Mouse (Mus musculus) liver, adult 2 months (tissue): ENCODE results near the gene Plxnb2. TPM values are rescaled to one million over a fixed set of nuclear protein-coding genes. Genes with fewer than 3 reads are reported as not detected.

Experiments used
- DNase-seq: peaks from one replicate; pipeline ENCODE4 v3.0.0-alpha.2; 2011; ENCODE audit warnings: low read depth, low spot score; ENCODE audit errors: extremely low read depth
- H3K27ac ChIP-seq: fragments of 200-500 bp; replicated peaks from 2 replicates; pipeline ENCODE4 v1.5.1; 2012; ENCODE audit warnings: low read depth, mild to moderate bottlenecking, control low read depth, inconsistent platforms, low read length; ENCODE audit not compliant: insufficient read depth
- H3K27me3 ChIP-seq: fragments of 200-500 bp; 2 replicates; pipeline ENCODE4 v1.6.1; 2012; ENCODE audit warnings: mild to moderate bottlenecking, moderate library complexity, low read length, inconsistent platforms; ENCODE audit not compliant: control insufficient read depth, insufficient read depth
- H3K36me3 ChIP-seq: fragments of 200-500 bp; 2 replicates; pipeline ENCODE4 v1.6.1; 2012; ENCODE audit warnings: low read length, inconsistent platforms; ENCODE audit not compliant: control insufficient read depth, insufficient read depth
- H3K4me1 ChIP-seq: fragments of 200-500 bp; 2 replicates; pipeline ENCODE4 v1.6.1; 2011; ENCODE audit warnings: low read length; ENCODE audit not compliant: control insufficient read depth, insufficient read depth
- H3K4me3 ChIP-seq: fragments of 200-500 bp; 2 replicates; pipeline ENCODE4 v1.5.1; 2011; ENCODE audit warnings: low read depth, mild to moderate bottlenecking, control low read depth, low read length, moderate library complexity; ENCODE audit not compliant: insufficient read depth
- H3K79me2 ChIP-seq: fragments of 200-500 bp; 2 replicates; pipeline ENCODE4 v1.6.1; 2012; ENCODE audit warnings: inconsistent platforms, mild to moderate bottlenecking, low read length, moderate library complexity; ENCODE audit not compliant: control insufficient read depth, insufficient read depth
- H3K9ac ChIP-seq: fragments of 200-500 bp; 2 replicates; pipeline ENCODE4 v1.6.1; 2012; ENCODE audit warnings: low read depth, mild to moderate bottlenecking, control low read depth, inconsistent platforms, low read length
- CTCF ChIP-seq: fragments of 200-500 bp; IDR thresholded peaks from 2 replicates; pipeline ENCODE4 v1.5.1; 2011; ENCODE audit warnings: low read depth, low read length, control low read depth
- POLR2A ChIP-seq: fragments of 200-500 bp; IDR thresholded peaks from 2 replicates; pipeline ENCODE4 v1.6.1; 2011; ENCODE audit warnings: low read length, control low read depth; ENCODE audit not compliant: insufficient read depth; ENCODE audit errors: extremely low read depth
- WGBS: fragments of 180-500 bp; shearing (Covaris S2); methylation state at CpG from one replicate; pipeline ENCODE4 v1.1.7; 2018; 5-methylcytosine and 5-hydroxymethylcytosine counted together
- polyA plus RNA-seq: library from polyadenylated mRNA; depleted of rRNA; stranded (reverse); fragments of >200 nt; gene quantifications from 2 replicates; pipeline ENCODE4 v1.2.3, GENCODE M21; 2012
- total RNA-seq: library from RNA; depleted of rRNA; stranded (reverse); fragments of >200 nt; gene quantifications from 2 replicates; pipeline ENCODE4 v1.2.3, GENCODE M21; 2014

Gene Plxnb2
- total and polyA plus RNA-seq, 2 experiments = 80.0 to 199 TPM

- H3K36me3 ChIP-seq = no peaks in the 10 kb centered on the region
- H3K27me3 ChIP-seq = no peaks in the 10 kb centered on the region
- peak within 1 kb of the TSS; percentile 84 for H3K27ac ChIP-seq
- DNase-seq = peak; percentile 80
- 4% methylated on average over 36 of the region's 36 CpGs for whole genome bisulfite sequencing
- peak within 1 kb of the TSS; percentile 72 for H3K9ac ChIP-seq
- H3K79me2 ChIP-seq = peaks cover 4% of the 10 kb centered on the region; the same call in 1 of the 2 replicates
- TF ChIP-seq POLR2A (no peak), CTCF (peak; percentile 99)
- peak within 1 kb of the TSS; percentile 69 for H3K4me3 ChIP-seq
- H3K4me1 ChIP-seq = peaks cover 7% of the 10 kb centered on the region; the same call in 1 of the 2 replicates
Observed at GRCm38 (mm10) chr15:89128382-89129350, 51.9 kb downstream of the Plxnb2 start, which contains the start of gene Hdac10. Gene Hdac10 (minus strand): TSS chr15:89128700.

GRCm38 (mm10) chr15:89127364-89127940 is 53.1 kb downstream of the Plxnb2 start:
- 82% methylated on average over 8 of the region's 8 CpGs for WGBS
- DNase-seq = no peak
- Histone ChIP-seq H3K79me2 (peaks cover 6% of the 10 kb centered on the region; the same call in 1 of the 2 replicates), H3K36me3 (no peaks in the 10 kb centered on the region), H3K27me3 (no peaks in the 10 kb centered on the region), H3K9ac (0 out of 2 replicates have a peak overlapping the region, but pooled peaks have one; percentile 1), H3K4me3 (no peak overlapping the region), H3K27ac (no peak overlapping the region), H3K4me1 (peaks cover 12% of the 10 kb centered on the region)
- TF ChIP-seq POLR2A (no peak), CTCF (no peak)

DNA sequence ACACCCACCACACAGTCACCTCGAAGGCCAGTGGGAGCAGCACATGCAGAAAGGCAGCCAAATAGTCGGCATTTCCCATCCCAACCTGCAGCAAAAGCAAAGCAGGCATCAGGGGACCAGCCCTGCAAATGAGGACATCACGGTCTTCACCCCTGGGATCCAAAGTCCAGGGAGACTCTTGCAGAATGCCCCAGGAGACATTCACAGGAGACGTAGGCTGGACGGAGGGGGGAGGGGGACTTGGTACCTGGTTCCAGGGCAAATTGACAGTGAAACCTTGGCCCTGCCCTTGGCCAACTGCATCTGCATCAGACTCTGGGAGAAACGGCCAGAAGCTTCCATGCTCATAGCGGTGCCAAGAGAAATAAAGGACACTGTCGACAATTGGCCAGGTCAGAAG is 54.0 kb downstream of the Plxnb2 start:
- TF ChIP-seq CTCF = no peak
- no peak for TF ChIP-seq POLR2A
- peak; percentile 39 for DNase-seq
- H3K4me3 ChIP-seq = no peak overlapping the region
- peaks cover 19% of the 10 kb centered on the region for H3K4me1 ChIP-seq
- H3K27ac ChIP-seq = no peak overlapping the region
- peaks cover 14% of the 10 kb centered on the region; the same call in 1 of the 2 replicates for H3K79me2 ChIP-seq
- no peaks in the 10 kb centered on the region for H3K27me3 ChIP-seq
- no peak overlapping the region for H3K9ac ChIP-seq
- 71% methylated on average over 8 of the region's 8 CpGs for WGBS
- H3K36me3 ChIP-seq = no peaks in the 10 kb centered on the region

- peaks cover 19% of the 10 kb centered on the region for H3K4me1 ChIP-seq
- H3K27ac ChIP-seq = no peak overlapping the region
- no peaks in the 10 kb centered on the region for H3K27me3 ChIP-seq
- peaks cover 14% of the 10 kb centered on the region; the same call in 1 of the 2 replicates for H3K79me2 ChIP-seq
- TF ChIP-seq POLR2A (no peak), CTCF (no peak)
- H3K36me3 ChIP-seq = no peaks in the 10 kb centered on the region
- DNase-seq = no peak
- no peak overlapping the region for H3K4me3 ChIP-seq
- WGBS = 97% methylated on average over 9 of the region's 9 CpGs
- H3K9ac ChIP-seq = no peak overlapping the region
Observed at GRCm38 (mm10) chr15:89125351-89125750, 55.2 kb downstream of the Plxnb2 start.

DNA sequence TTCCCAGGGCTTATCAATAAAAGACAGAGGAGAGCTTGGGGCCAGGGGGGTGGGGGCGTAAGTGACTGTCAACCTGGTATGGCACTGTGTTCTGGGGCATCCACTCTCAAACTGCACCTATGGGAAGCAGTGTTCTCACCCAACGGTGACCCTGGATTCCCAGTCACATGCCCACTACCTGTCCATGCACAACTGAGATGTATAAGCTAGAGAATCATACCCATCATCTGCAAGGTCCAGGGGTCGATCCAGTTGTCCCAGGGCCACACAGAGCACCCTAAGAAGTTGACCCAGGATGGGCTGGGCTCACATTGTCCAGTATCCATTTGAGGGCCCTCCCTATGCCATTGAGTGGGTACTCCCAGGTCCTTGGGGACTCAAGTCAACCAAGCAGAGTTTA is 56.3 kb downstream of the Plxnb2 start:
- 95% methylated on average over 3 of the region's 3 CpGs for WGBS
- H3K27me3 ChIP-seq = no peaks in the 10 kb centered on the region
- H3K36me3 ChIP-seq = no peaks in the 10 kb centered on the region; the same call in 1 of the 2 replicates
- no peak for DNase-seq
- peaks cover 14% of the 10 kb centered on the region; the same call in 1 of the 2 replicates for H3K79me2 ChIP-seq
- H3K27ac ChIP-seq = no peak overlapping the region
- H3K9ac ChIP-seq = no peak overlapping the region
- no peak for TF ChIP-seq CTCF
- TF ChIP-seq POLR2A = no peak
- no peak overlapping the region for H3K4me3 ChIP-seq
- peaks cover 19% of the 10 kb centered on the region for H3K4me1 ChIP-seq
